Mouse (Mus musculus): Measurements from ENCODE around the gene Lsamp. TPM values are rescaled to one million over a fixed set of nuclear protein-coding genes. Genes with fewer than 3 reads are reported as not detected.
A peak's percentile ranks its signal among the peaks of the same experiment; 100 is the strongest.

Gene Lsamp
- polyA plus RNA-seq, 1 experiment from 2014 or later = 5.5 TPM

DNA sequence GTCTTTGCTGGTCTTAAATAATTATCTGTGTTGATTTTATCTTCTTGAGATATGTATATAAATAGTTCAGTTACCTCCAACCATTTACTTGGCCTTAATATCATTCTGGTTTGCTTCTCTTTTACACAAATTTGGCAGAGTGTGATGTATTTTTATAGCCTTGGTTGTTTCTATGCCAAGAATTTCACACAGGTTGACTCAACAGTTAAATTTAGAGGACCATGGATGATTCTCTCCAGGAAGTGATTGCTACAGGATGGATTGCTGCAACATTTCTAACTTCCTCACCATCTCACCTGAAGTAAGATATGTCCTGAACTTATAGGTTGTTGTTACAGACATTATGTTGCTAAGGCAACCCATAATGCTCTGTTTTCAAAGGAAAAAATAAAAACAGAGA is 882.6 kb downstream of the Lsamp start:
- no peak overlapping the region for H3K4me2 ChIP-seq (replicated peaks; ENCODE audit: low read depth, low read length)
- no peaks in the 10 kb centered on the region for H3K36me3 ChIP-seq (ENCODE audit: control insufficient read depth, insufficient read depth, low read length)
- H3K9ac ChIP-seq (ENCODE audit: low read depth, low read length) = no peak overlapping the region

GRCm38 (mm10) chr16:40878301-40878700 is 894.1 kb downstream of the Lsamp start:
- Histone ChIP-seq H3K27me3 (ENCODE audit: control insufficient read depth, insufficient read depth, low read length) (no peaks in the 10 kb centered on the region), H3K4me2 (replicated peaks; ENCODE audit: low read depth, low read length) (no peak overlapping the region), H3K36me3 (ENCODE audit: control insufficient read depth, insufficient read depth, low read length) (no peaks in the 10 kb centered on the region), H3K9me3 (ENCODE audit: control insufficient read depth, low read length) (no peaks in the 10 kb centered on the region), H3K4me1 (ENCODE audit: control insufficient read depth, insufficient read depth, low read length) (no peaks in the 10 kb centered on the region), H3K27ac (ENCODE audit: low read depth, low read length) (no peak overlapping the region), H3K4me3 (ENCODE audit: low read length) (no peak overlapping the region), H3K9ac (ENCODE audit: low read depth, low read length) (no peak overlapping the region)
- ATAC-seq (ENCODE audit: low FRiP score, low TSS enrichment) = no peak
- WGBS = 86% methylated on average over 4 of the region's 4 CpGs

More for the DNA sequence above, 882.6 kb downstream of the Lsamp start:
- Histone ChIP-seq H3K27ac (ENCODE audit: low read depth, low read length) (no peak overlapping the region), H3K4me3 (ENCODE audit: low read length) (no peak overlapping the region), H3K27me3 (ENCODE audit: control insufficient read depth, insufficient read depth, low read length) (no peaks in the 10 kb centered on the region), H3K4me1 (ENCODE audit: control insufficient read depth, insufficient read depth, low read length) (no peaks in the 10 kb centered on the region), H3K9me3 (ENCODE audit: control insufficient read depth, low read length) (no peaks in the 10 kb centered on the region)
- ATAC-seq (ENCODE audit: low FRiP score, low TSS enrichment) = no peak

GRCm38 (mm10) chr16:40881942-40882341 is 897.8 kb downstream of the Lsamp start:
- no peaks in the 10 kb centered on the region for H3K36me3 ChIP-seq (ENCODE audit: control insufficient read depth, insufficient read depth, low read length)
- H3K9ac ChIP-seq (ENCODE audit: low read depth, low read length) = no peak overlapping the region
- no peaks in the 10 kb centered on the region for H3K4me1 ChIP-seq (ENCODE audit: control insufficient read depth, insufficient read depth, low read length)
- no peak overlapping the region for H3K27ac ChIP-seq (ENCODE audit: low read depth, low read length)
- no peak overlapping the region for H3K4me3 ChIP-seq (ENCODE audit: low read length)
- H3K27me3 ChIP-seq (ENCODE audit: control insufficient read depth, insufficient read depth, low read length) = no peaks in the 10 kb centered on the region
- ATAC-seq (ENCODE audit: low FRiP score, low TSS enrichment) = no peak
- no peaks in the 10 kb centered on the region for H3K9me3 ChIP-seq (ENCODE audit: control insufficient read depth, low read length)
- 75% methylated on average over 5 of the region's 5 CpGs for WGBS
- H3K4me2 ChIP-seq (replicated peaks; ENCODE audit: low read depth, low read length) = no peak overlapping the region

- H3K4me1 ChIP-seq (ENCODE audit: control insufficient read depth, insufficient read depth, low read length) = no peaks in the 10 kb centered on the region
- ATAC-seq (ENCODE audit: low FRiP score, low TSS enrichment) = peak; percentile 88
- no peaks in the 10 kb centered on the region; the same call in 1 of the 2 replicates for H3K27me3 ChIP-seq (ENCODE audit: control insufficient read depth, insufficient read depth, low read length)
- no peak overlapping the region for H3K4me2 ChIP-seq (replicated peaks; ENCODE audit: low read depth, low read length)
- no peaks in the 10 kb centered on the region for H3K9me3 ChIP-seq (ENCODE audit: control insufficient read depth, low read length)
- H3K4me3 ChIP-seq (ENCODE audit: low read length) = no peak overlapping the region
- 22% methylated on average over 7 of the region's 7 CpGs for WGBS
- no peak overlapping the region for H3K27ac ChIP-seq (ENCODE audit: low read depth, low read length)
- no peak overlapping the region for H3K9ac ChIP-seq (ENCODE audit: low read depth, low read length)
- no peaks in the 10 kb centered on the region for H3K36me3 ChIP-seq (ENCODE audit: control insufficient read depth, insufficient read depth, low read length)
These were observed 907.2 kb downstream of the Lsamp start for GRCm38 (mm10) chr16:40891338-40891737.

DNA sequence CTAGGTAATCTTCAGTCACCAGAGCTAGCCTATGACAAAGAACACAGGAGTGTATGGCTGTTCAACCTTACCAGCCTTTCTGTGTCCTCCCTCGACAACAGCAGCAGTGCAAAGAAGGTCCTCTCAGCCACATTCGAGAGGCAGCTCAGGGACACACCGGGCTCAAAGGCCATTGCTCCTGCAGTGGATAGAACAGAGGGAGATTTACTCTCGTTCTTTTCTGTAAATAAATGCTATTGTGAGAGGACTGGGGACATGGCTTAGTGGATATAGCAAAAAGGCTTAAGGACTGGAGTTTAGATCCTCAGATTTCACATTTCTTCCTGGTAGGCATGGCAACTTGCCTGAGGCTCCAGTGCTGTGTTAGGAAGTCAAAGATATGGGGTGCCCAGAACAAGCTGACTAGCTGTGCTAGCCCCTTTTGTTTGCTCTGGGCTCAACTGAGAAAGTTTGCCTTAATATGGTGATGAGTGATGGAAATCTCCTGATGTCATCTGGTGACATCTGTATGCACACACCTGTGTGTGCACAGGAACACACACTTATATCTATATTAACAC is 913.7 kb downstream of the Lsamp start:
- Histone ChIP-seq H3K36me3 (ENCODE audit: control insufficient read depth, insufficient read depth, low read length) (no peaks in the 10 kb centered on the region), H3K9me3 (ENCODE audit: control insufficient read depth, low read length) (no peaks in the 10 kb centered on the region), H3K27me3 (ENCODE audit: control insufficient read depth, insufficient read depth, low read length) (no peaks in the 10 kb centered on the region), H3K27ac (ENCODE audit: low read depth, low read length) (no peak overlapping the region), H3K9ac (ENCODE audit: low read depth, low read length) (no peak overlapping the region), H3K4me1 (ENCODE audit: control insufficient read depth, insufficient read depth, low read length) (no peaks in the 10 kb centered on the region), H3K4me2 (replicated peaks; ENCODE audit: low read depth, low read length) (no peak overlapping the region), H3K4me3 (ENCODE audit: low read length) (no peak overlapping the region)
- 82% methylated on average over 4 of the region's 4 CpGs for WGBS
- ATAC-seq (ENCODE audit: low FRiP score, low TSS enrichment) = no peak

DNA sequence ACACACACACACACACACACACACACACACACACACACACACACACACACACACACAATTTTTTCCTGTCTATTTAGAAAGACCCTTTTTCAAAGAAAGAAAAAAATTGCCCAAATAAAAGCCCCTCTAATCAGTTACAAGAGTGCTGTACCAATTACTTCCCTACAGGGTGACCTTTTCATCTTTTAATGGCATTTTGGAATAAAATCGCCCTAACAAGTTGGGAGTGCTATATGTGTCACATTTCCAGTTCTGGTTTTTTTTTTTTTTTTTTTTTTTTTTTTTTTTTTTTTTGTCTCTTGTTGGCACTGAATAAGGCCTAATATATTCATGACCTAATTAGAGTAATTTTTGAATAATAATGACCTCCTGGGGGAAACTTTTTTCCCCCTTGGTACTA is 923.7 kb downstream of the Lsamp start:
- no peaks in the 10 kb centered on the region for H3K4me1 ChIP-seq (ENCODE audit: control insufficient read depth, insufficient read depth, low read length)
- no peaks in the 10 kb centered on the region for H3K27me3 ChIP-seq (ENCODE audit: control insufficient read depth, insufficient read depth, low read length)
- H3K36me3 ChIP-seq (ENCODE audit: control insufficient read depth, insufficient read depth, low read length) = no peaks in the 10 kb centered on the region
- H3K4me2 ChIP-seq (replicated peaks; ENCODE audit: low read depth, low read length) = no peak overlapping the region
- H3K4me3 ChIP-seq (ENCODE audit: low read length) = no peak overlapping the region
- no peak for ATAC-seq (ENCODE audit: low FRiP score, low TSS enrichment)
- H3K27ac ChIP-seq (ENCODE audit: low read depth, low read length) = no peak overlapping the region
- no peaks in the 10 kb centered on the region for H3K9me3 ChIP-seq (ENCODE audit: control insufficient read depth, low read length)
- 62% methylated on average over 1 of the region's 1 CpGs for WGBS
- H3K9ac ChIP-seq (ENCODE audit: low read depth, low read length) = no peak overlapping the region

DNA sequence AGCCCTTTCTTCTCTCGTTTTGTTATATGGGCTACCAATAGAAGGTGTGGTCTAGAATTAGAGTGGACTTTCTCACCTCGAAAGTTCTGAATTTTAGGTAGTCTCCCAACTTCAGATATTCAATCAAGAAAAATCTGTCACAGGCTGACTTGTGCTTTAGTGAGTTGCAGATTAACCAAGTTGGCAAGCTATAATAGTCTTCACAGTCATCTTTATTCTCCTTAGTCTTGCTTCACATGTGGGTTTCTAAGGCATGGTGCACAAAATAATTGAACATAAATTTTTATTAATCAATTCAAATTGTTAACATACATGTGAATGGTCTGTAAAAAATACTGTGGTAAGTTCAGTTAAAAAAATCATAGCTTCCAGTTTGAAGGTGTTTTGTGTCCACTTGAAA is 930.0 kb downstream of the Lsamp start:
- no peak overlapping the region for H3K4me3 ChIP-seq (ENCODE audit: low read length)
- WGBS = 78% methylated on average over 2 of the region's 2 CpGs
- H3K36me3 ChIP-seq (ENCODE audit: control insufficient read depth, insufficient read depth, low read length) = no peaks in the 10 kb centered on the region
- no peak for ATAC-seq (ENCODE audit: low FRiP score, low TSS enrichment)
- H3K27ac ChIP-seq (ENCODE audit: low read depth, low read length) = no peak overlapping the region
- H3K4me2 ChIP-seq (replicated peaks; ENCODE audit: low read depth, low read length) = no peak overlapping the region
- no peaks in the 10 kb centered on the region for H3K9me3 ChIP-seq (ENCODE audit: control insufficient read depth, low read length)
- no peak overlapping the region for H3K9ac ChIP-seq (ENCODE audit: low read depth, low read length)
- no peaks in the 10 kb centered on the region for H3K4me1 ChIP-seq (ENCODE audit: control insufficient read depth, insufficient read depth, low read length)
- no peaks in the 10 kb centered on the region for H3K27me3 ChIP-seq (ENCODE audit: control insufficient read depth, insufficient read depth, low read length)

- H3K9ac ChIP-seq (ENCODE audit: low read depth, low read length) = no peak overlapping the region
- no peaks in the 10 kb centered on the region for H3K9me3 ChIP-seq (ENCODE audit: control insufficient read depth, low read length)
- 91% methylated on average over 4 of the region's 4 CpGs for WGBS
- no peak overlapping the region for H3K27ac ChIP-seq (ENCODE audit: low read depth, low read length)
- H3K36me3 ChIP-seq (ENCODE audit: control insufficient read depth, insufficient read depth, low read length) = no peaks in the 10 kb centered on the region
- no peak for ATAC-seq (ENCODE audit: low FRiP score, low TSS enrichment)
- H3K27me3 ChIP-seq (ENCODE audit: control insufficient read depth, insufficient read depth, low read length) = no peaks in the 10 kb centered on the region
- H3K4me1 ChIP-seq (ENCODE audit: control insufficient read depth, insufficient read depth, low read length) = no peaks in the 10 kb centered on the region
- no peak overlapping the region for H3K4me3 ChIP-seq (ENCODE audit: low read length)
- H3K4me2 ChIP-seq (replicated peaks; ENCODE audit: low read depth, low read length) = no peak overlapping the region
These were observed 946.4 kb downstream of the Lsamp start for GRCm38 (mm10) chr16:40930596-40930995.

- Histone ChIP-seq H3K9me3 (ENCODE audit: control insufficient read depth, low read length) (no peaks in the 10 kb centered on the region), H3K36me3 (ENCODE audit: control insufficient read depth, insufficient read depth, low read length) (no peaks in the 10 kb centered on the region), H3K27ac (ENCODE audit: low read depth, low read length) (no peak overlapping the region), H3K4me3 (ENCODE audit: low read length) (no peak overlapping the region), H3K4me1 (ENCODE audit: control insufficient read depth, insufficient read depth, low read length) (no peaks in the 10 kb centered on the region), H3K4me2 (replicated peaks; ENCODE audit: low read depth, low read length) (no peak overlapping the region), H3K9ac (ENCODE audit: low read depth, low read length) (no peak overlapping the region), H3K27me3 (ENCODE audit: control insufficient read depth, insufficient read depth, low read length) (no peaks in the 10 kb centered on the region)
- 90% methylated on average over 3 of the region's 3 CpGs for WGBS
- ATAC-seq (ENCODE audit: low FRiP score, low TSS enrichment) = no peak
These were observed 958.1 kb downstream of the Lsamp start for GRCm38 (mm10) chr16:40942266-40942665.

Data from kidney, embryonic 14.5 days (tissue).